Mouse (Mus musculus): ENCODE data around the gene Mrpl4.
"Not testable (repeated sequence)": the region's sequence is repeated elsewhere in the genome, so short reads cannot be mapped to it uniquely, and the experiment has no call there.

The Mrpl4 gene

DNA sequence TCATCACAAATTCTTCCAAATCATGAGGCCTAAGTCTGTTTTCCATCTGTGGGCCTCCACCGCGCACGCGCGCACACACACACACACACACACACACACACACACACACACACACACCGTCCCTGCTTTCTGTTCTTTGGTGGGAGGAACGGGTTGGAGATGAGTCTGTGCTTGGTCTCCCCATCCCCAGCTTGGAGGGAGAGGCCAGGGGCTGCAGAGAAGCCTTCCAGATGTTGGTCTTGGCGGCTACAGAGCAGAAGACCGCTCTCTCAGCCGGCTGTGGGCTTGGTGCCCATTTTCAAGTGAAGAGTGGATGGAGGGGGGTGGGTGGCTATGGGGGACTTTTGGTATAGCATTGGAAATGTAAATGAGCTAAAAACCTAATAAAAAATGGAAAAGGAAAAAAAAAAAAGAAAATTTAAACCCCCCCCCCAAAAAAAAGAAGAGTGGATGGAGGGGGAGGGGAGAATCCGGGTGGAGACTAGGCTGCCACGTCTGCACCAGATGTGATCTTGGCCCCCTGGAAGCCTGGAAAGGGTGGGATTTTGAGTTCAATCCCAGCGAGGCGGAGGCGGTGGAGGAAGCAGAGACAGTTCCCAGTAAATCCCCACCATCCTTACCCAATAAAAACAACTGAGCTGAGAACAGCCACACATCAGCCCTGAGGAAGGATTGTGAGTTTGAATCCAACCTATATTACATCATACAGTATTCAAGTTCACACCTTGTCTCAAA, 15.4 kb upstream of the Mrpl4 start:
- no peak for DNase-seq

DNA sequence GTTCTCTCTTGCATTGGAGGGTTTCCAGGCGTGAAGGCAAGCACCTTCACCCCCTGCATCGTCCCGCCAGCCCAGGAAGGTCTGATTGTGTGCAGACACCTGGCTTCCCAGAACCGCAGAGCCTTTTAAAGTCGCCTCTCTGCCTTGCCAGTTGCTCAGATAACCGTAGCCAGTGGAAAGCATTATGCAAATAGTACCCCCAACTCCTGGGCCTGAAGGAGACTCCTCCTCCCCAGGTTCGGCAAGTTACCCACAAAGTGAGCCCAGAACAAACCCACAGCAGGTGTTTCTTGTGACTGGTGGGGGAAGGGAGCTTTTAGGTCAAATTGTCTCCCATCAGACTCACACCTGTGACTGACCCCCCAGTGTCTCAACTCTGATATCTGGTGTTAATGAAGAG, 14.6 kb upstream of the Mrpl4 start:
- no peak for DNase-seq

DNA sequence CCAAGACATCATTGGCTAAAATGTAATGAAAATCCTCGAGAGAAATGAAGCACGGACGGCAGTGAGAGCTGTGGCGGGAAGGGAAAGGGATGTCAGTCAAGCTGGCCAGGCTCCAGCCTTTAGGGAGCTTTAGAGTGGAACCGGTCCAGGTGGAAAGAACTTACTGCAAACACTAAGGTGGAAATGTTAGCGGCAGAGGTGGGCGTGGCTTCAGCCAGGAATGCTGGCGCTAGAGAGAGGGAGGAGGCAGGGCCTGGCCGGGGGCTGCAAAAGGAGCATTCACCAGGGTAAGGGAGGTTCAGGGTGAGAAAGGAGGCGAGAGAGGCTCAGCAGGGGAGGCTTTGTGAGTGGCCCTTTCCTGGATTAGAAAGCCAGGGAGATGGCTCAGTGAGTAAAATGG, 11.7 kb upstream of the Mrpl4 start:
- DNase-seq = peak in 1 of 2 experiments; percentile 17

DNA sequence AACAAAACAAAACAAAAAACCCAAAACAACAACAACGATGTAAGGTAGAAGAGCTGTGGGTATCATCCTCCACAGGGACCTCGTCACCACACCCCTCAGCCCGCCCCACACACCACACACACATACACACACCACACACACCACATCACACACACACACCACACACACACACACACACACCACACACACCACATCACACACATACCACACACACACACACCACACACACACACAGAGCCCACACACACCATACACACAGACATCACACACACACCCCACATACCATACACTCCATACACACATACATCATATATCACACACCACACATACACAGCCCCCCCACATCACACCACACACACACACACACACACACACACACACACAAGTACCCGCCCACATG, 11.0 kb upstream of the Mrpl4 start:
- no peak for DNase-seq

DNA sequence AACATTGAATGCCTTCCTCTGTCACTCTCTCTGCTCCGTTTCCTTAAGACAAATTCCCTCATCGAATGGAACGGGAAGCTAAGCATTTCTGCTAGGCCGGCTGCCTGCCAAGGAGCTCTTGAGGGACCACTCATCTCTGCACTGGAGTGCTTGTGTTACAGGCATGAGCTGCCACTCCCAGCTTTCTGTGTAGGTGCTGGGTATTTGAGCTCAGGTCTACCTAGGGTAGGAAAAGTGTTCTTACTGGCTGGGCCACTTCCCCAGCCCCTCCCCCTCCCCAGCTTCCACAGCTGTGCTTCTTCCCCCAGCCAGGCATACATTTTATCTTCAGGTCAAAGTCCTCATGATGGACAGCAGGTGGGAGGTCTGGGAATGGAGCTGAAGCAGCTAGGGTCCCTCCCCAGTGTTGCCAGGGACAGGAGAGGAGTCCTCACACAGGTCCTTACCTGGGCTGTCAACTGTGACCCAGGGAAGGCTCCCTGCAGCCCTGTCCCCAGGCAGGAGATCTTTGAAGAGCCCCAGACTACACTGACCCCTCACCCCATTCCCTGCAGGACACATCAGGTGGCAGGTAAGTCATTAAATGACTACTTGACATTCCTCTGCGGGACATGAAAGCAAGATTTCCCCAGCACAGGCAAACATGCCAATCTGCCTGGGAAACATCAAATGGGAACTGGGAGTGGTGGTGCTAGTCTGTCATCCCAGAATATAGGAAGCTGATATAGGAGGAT, 9.2 kb upstream of the Mrpl4 start:
- no peak for DNase-seq

DNA sequence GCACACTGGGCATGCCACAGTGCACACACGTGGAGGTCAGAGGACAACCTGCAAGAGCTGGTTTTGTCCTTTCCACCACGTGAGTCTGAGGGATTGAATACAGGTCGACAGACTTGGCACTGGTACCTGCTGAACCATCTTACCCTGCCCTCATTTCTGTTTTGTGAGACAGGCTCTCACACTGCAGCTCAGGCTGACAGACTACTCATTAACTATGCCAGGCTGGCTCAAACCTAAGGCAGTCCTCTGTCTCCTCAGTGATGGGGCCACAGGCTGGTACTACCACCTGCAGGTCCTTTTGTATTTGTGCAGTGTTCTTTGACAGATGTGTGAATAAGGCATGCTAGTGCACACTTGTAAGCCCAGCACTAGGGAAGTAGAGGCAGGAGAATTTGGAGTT, 7.5 kb upstream of the Mrpl4 start:
- no peak for DNase-seq

- DNase-seq = no peak
Measured at GRCm38 (mm10) chr9:20997065-20997464, 5.5 kb upstream of the Mrpl4 start.

DNA sequence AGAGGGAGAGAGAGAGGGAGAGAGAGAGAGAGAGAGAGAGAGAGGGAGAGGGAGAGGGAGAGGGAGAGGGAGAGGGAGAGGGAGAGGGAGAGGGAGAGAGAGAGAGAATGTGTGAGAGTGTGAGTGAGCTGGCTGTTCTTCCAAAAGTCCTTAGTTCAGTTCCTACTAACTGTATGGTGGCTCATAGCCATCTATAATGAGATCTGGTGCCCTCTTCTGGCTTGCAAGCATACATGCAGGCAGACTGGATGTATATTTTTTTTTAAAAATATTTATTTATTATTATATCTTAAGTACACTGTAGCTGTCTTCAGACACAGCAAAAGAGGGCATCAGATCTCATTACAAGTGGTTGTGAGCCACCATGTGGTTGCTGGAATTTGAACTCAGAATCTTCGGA, 4.2 kb upstream of the Mrpl4 start:
- DNase-seq = not testable (repeated sequence)

GRCm38 (mm10) chr9:21000811-21001210, 1.7 kb upstream of the Mrpl4 start:
- no peak for DNase-seq

GRCm38 (mm10) chr9:21001651-21002200, 812 bp upstream of the Mrpl4 start:
- no peak for DNase-seq

- DNase-seq = no peak
Measured at GRCm38 (mm10) chr9:21002270-21002626, 290 bp upstream of the Mrpl4 start.

- DNase-seq = no peak
Measured at GRCm38 (mm10) chr9:21007313-21007952, 4.9 kb downstream of the Mrpl4 start.

DNA sequence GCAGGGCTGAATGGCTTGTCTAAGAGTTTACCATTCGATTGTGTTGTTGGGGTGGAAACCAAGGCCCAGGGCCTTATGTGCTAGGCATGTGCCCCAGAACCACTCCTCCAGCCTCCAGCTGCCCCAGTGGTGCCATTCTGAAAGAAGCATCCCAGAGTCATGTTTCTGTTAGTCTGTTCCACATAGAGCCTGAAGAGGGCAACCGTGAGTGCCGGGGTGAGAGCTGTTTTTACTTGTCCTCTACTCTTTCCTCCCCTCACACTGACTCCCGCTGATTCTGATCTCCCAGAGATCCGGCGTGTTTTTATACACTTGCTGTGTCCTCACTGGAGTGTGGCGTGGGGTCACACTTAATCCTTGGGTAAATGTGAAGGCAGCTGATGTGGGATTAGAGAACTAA, 5.5 kb downstream of the Mrpl4 start:
- no peak for DNase-seq

DNA sequence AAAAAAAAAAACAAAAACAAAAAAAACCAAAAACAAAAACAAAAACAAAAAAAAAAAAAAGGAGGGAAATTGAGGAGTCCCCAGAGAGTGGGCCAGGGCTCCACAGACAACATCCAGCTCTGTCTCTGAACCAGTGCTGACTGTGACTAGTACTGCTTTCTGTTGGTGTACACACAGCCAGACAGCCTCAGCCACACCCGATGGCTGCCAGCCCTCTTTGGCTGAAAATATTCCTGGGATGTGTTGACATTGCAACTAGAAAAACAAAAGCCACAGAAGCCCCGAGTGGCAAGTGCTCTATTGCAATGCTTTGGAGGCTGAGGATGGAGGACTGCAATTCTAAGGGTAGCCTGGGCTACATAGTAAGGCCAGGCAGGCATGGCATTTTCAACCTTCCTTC, 7.8 kb downstream of the Mrpl4 start:
- DNase-seq = no peak

GRCm38 (mm10) chr9:21010939-21011541, 8.5 kb downstream of the Mrpl4 start:
- DNase-seq = not testable (repeated sequence)

GRCm38 (mm10) chr9:21011846-21012312, 9.3 kb downstream of the Mrpl4 start:
- no peak for DNase-seq

- no peak for DNase-seq
Measured at GRCm38 (mm10) chr9:21012368-21012767, 9.8 kb downstream of the Mrpl4 start.

DNA sequence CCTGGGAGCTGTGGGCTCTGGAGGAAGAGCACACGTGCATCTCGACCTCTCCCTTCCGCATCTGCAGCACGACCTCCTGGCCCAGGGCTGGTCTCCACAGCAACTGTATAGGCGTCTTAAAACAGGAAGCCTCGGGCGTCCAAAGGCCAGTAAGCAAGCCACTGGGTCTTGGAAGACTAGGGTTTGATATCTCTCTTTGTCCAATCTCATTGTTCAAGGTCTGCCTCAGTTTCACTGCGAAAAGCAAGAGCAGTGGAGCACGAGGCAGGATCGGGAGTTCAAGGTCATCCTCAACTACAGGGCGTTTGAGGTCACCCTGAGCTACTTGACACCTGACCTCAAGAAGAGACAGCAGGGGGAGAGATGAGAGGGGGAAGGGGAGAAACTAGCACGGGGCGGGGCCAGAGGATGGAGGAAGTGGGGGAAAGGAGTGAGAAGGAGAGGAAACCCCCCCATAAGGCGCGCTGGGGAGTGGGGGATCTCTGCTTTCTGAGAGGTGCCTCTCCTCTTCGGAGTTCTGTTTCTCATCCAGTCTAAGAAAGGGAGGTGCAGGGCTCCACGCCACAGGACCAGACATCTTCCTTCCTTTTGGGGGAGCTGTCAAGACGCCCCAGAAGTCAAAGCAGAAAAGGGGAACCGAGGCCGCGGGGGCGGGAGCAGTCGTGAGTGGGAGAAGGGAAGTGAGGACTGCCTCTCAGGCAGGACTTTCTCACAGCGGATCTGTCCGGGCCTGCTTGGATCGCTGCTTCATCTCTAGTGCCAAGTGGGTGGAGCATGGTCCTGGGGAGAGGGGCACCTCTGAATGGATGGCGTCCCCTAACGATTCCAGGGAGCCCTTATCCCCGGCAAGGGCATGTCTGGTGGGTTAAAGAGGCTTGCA, 12.4 kb downstream of the Mrpl4 start:
- DNase-seq = peak in 1 of 2 experiments; percentile 16

DNA sequence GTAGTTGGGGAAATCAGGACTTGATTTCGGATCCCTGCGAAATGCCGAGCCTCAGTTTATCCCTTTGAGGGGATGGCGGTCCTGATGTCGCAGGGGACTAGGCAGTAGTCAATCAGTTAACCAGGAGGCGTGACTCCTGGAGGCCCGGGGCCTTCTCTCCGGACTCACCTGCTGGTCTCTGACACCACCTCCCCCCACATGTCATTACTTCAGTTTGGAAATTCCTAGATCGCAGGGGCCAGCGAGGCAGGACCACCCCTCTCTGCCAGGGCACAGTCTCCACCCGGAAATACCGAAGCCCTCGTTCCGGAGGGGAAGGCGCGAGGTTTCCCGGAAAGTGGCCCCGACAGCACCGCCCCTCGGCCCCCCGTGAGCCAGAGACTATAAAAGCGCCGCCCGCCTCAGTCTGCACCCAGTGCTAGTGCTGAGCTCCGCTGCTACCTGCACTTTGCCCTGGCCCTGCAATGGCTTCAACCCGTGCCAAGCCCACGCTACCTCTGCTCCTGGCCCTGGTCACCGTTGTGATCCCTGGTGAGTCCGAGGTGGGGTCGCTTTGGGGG, 13.1 kb downstream of the Mrpl4 start, which contains the start of gene Icam1:
Gene Icam1, plus strand, starts transcription at position 415 of the 560 bp plus-strand sequence.
- no peak for DNase-seq

DNA sequence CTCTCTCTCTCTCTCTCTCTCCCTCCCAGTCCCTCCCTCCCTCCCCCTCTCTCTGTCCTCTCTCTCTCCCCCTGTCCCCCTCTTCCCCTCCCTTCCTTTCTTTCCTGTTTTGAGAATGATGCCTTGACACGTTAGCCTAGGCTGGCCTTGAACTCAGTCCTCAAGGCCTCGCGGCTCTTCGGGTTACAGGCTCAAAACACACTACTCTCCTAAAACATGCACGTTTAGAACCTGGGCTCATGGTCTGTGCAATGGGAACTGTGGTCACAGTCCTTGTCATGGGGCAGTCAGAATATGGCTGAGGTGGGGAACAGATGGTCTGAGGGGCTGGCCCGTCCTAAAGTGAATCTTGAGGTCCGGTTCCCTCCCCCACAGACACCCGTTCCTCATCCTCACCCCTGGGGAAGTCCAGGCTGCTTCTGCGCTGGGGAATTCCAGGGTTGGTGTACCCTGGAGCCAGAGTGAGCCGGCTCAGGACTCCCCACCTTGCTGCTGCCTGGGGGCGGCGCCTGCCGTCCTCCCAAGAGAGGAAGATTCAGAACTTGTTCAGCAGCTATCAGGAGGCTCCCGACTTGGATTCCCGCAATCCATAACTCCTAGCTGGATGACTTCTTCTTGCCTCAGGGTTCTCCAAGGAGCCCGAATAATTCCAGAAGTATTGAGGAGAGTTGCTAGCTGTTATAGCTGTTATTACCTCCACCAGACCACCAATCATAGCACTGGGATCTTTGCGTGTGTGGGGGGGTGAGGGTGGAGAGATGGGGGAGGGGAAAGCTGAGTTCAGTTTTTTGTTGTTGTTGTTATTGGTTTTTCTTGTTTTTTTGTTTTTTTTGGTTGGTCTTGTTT, 14.0 kb downstream of the Mrpl4 start:
- no peak for DNase-seq

DNA sequence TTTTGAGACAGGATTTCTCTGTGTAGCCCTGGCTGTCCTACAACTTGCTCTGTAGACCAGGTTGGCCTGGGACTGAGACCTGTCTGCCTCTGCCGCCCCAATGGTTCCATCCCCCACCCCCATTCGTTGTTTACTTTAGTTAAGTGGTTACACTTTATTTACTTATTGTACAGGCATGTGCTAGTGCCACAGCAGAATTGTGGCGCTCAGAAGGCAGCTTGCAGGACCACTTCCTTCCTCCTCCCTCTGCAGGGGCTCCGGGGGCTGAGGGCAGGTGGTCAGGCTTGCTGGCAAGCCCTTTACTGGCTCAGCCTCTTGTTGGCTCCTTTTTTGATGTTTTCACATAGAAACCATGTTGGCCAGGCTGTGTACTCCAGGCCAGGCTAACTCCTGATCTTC, 14.6 kb downstream of the Mrpl4 start:
- no peak for DNase-seq

Measured in cerebellum, adult 18-20 months (tissue).